Mouse (Mus musculus) layer of hippocampus, adult 9-10 months (tissue): ENCODE measurements around the gene Hsfy2.

ENCODE experiments used
- DNase-seq: peaks from one replicate; pipeline ENCODE4 v3.0.0; 2022; ENCODE audit warnings: low spot score

Gene Hsfy2

DNA sequence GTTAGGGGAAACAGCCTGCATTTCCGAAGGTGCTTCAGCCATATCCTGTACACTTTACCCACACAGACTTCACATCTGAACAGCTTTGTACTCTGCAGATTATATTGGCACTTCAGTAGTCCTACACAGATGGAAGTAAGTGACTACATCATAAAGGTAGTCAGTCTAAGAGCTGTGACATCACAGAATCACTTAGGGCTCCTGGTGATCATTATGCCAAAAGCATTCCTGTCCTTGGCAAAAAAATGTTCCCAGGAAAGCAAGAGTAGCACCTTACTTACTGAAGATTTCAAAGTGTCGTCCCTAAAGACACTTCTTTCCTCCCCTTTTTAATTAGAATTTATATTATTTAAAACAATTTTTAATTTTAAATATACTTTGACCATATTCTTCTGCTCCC lies at the start of gene Hsfy2:
TSS of gene Hsfy2 (minus strand) at position 101 of the 400 bp plus-strand sequence.
- no peak for DNase-seq

GRCm38 (mm10) chr1:56685053-56685557 lies 47.9 kb upstream of the Hsfy2 start:
- DNase-seq, result no peak

DNA sequence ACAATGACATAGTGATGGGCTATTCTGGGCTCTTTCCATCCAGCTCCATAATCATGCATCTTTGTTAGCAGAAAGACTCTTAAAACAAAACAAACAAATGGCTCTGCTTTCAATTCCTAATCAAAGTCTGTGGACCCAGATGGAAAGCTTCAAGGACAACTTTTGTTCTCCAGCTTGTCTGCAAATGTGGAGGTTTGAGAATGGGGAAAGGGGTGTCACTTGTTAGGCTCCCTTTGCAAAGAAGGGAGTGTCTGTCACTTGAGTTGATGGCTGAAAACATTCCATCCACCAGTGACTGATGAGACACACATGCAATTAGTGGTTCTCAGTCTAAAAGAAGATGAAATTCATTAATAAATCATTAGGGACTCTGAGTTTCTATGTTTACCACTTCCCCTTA lies 47.3 kb upstream of the Hsfy2 start:
- DNase-seq, result no peak

DNA sequence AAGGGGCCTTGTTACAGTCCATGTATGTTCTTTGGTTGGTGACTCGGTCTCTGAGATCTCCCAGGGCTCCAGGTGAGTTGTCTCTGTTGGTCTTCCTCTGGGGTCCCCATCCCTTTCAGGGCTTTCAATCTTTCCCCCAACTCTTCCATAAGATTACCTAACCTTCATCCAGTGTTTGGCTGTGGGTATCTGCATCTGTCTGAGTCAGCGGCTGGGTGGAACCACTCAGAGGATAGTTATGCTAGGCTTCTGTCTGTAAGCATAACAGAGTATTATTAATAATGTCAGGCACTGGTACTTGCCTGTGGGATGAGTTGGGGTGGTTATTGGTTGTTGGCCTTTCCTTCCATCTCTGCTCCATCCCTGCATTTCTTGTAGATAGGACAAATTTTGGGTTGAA lies 44.0 kb upstream of the Hsfy2 start:
- DNase-seq, result no peak

DNA sequence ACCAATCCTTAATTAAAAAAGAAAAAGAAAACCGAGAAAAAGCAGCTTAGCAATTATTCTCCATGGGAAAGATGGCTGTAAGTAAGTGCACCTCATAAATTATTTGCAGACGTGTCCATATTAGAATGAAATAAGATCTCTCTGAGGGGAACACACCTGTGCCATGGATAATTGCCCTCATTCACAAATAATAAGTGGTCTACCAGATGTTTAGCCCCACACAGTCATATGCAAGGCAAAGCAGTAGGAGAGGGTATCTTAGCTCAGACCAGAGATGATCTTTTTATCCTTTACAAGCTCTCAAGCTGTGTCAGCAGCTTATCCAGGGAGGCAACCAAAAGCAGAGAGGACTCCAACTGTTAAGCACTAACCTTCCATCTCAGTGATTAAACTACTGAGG lies 38.0 kb upstream of the Hsfy2 start:
- no peak for DNase-seq

DNA sequence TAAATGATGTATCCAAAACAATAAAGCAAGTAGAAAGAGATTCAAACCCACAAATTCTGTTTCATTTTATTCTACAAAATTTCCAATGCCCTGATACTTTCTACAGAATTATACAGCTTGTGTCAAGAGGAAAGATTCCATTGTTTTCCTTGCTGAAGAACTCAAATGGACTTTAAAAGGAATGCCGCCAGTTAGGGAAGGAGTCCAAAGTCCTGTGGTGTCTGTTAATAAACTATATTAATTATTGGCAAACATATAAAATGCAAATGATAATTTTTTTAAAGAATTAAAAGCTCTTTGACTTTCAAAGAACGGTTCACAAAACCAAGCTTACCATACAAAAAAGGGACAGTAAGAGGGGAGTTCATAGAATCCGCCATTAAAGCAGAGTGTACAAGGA lies 37.4 kb upstream of the Hsfy2 start:
- DNase-seq, result no peak

DNA sequence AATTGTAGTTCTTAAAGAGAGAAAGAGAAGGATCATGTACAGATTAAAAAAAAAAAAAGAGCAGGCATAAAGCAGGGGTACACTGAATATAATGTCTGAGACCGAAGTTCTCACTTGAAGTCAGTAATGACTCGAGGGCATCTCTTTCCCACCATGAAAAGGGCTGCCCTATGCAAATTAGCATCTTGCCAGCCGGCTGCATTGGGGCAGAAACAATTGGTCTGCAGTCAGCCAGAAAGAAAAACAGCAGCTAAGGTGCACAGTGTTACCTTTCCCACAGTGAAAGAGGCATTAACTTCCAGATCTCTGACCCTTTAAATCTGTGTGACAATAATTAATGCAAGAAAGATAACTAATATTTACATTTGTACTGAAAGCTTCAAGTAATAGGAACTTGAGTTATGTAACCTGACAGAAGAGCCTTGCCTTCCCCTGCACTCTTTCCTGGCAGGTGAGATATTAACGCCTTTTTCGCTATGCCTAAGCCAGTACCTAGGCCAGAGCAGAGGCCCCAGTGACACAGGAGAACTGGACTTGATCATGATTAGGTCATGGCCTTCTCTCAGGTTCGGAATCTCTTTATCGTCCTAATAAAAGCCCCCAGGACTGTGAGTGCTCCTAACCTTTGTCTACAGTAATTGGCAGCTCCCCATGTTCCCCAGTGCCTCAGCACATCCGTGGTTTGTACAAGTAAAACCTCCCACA lies 34.2 kb upstream of the Hsfy2 start:
- no peak for DNase-seq

DNA sequence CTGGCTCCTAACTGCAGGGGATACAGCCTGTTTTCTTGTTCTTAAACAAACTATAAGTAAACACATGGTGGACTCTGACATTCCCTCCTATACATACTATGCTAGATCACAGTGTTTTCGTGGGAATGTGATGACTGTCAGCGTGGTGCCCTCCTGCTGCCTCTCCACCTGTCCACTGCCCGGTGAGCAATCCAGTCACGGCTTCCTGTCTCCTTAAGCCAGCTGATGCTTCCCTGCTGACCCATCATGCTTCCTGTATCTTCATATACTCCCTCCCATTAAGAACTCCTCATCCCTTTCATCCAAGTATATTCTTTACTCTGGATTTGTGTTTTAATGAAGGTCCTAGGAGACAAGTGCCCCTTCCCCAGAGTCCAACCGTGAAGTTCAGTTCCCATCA lies 33.3 kb upstream of the Hsfy2 start:
- DNase-seq, result no peak

GRCm38 (mm10) chr1:56664606-56665005 lies 27.4 kb upstream of the Hsfy2 start:
- no peak for DNase-seq

DNA sequence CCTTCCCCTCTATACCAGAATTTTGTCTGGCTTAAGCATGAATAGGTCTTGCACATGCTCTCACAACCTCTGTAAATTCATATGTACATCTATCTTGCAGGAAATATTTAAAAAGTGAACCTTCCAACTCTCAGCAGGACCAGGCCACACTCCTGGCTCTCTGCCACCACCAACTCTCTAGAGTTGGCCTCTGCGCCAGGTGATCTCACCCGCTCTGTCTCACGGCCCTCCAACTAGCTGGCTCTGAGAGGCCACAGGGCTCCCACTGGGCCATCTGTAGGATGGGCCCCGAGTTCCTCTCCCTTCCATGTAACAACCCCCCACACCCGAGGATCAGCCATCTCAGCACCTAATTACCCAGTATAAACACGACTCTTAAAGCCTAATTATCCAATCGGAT lies 10.4 kb downstream of the Hsfy2 start:
- DNase-seq, result no peak

GRCm38 (mm10) chr1:56624304-56624703 lies 12.9 kb downstream of the Hsfy2 start:
- no peak for DNase-seq

- DNase-seq, result no peak
These were observed 24.9 kb downstream of the Hsfy2 start for GRCm38 (mm10) chr1:56612384-56612783.
